Mouse (Mus musculus) midbrain, embryonic 11.5 days (tissue): ENCODE measurements around the gene Tgtp1. TPM values are rescaled to one million over a fixed set of nuclear protein-coding genes. Genes with fewer than 3 reads are reported as not detected.
"Not testable (repeated sequence)": the region's sequence is repeated elsewhere in the genome, so short reads cannot be mapped to it uniquely, and the experiment has no call there.

Experiments
- ATAC-seq: fragments of 200-750 bp; cut with Nextera tagmentation; 2 replicates; pipeline ENCODE4 v1.8.0; 2017; ENCODE audit warnings: moderate TSS enrichment, moderate library complexity; ENCODE audit not compliant: low FRiP score
- DNase-seq: peaks from one replicate; pipeline ENCODE4 v3.0.0; 2015; ENCODE audit warnings: low spot score; ENCODE audit errors: missing footprints
- H3K27ac ChIP-seq: fragments of 300-500 bp; sonication (generic); 2 replicates; pipeline ENCODE4 v1.5.1; 2014; ENCODE audit warnings: low read depth, low read length
- H3K27me3 ChIP-seq: fragments of 300-500 bp; sonication (generic); 2 replicates; pipeline ENCODE4 v1.6.1; 2014; ENCODE audit warnings: mild to moderate bottlenecking, low read length, moderate library complexity, mixed read lengths; ENCODE audit not compliant: control insufficient read depth, insufficient read depth
- H3K36me3 ChIP-seq: fragments of 300-500 bp; sonication (generic); 2 replicates; pipeline ENCODE4 v1.6.1; 2014; ENCODE audit warnings: mild to moderate bottlenecking, low read length, moderate library complexity, mixed read lengths; ENCODE audit not compliant: control insufficient read depth, insufficient read depth
- H3K4me1 ChIP-seq: fragments of 300-500 bp; sonication (generic); 2 replicates; pipeline ENCODE4 v1.6.1; 2014; ENCODE audit warnings: low read length; ENCODE audit not compliant: control insufficient read depth, insufficient read depth
- H3K4me2 ChIP-seq: fragments of 300-500 bp; sonication (generic); 2 replicates; pipeline ENCODE4 v1.6.1; 2014; ENCODE audit warnings: mild to moderate bottlenecking, moderate library complexity
- H3K4me3 ChIP-seq: fragments of 300-500 bp; sonication (generic); 2 replicates; pipeline ENCODE4 v1.5.1; 2014; ENCODE audit warnings: low read depth, low read length
- H3K9ac ChIP-seq: fragments of 300-500 bp; sonication (generic); 2 replicates; pipeline ENCODE4 v1.6.1; 2014; ENCODE audit warnings: low read length
- H3K9me3 ChIP-seq: fragments of 300-500 bp; sonication (generic); 2 replicates; pipeline ENCODE4 v1.6.1; 2016; ENCODE audit warnings: low read length; ENCODE audit not compliant: control insufficient read depth
- WGBS: fragments of 180-500 bp; shearing (Covaris S2); extraction: QIAGEN DNeasy Blood & Tissue Kit; methylation state at CpG from one replicate; pipeline ENCODE4 v1.1.7; 2014; 5-methylcytosine and 5-hydroxymethylcytosine counted together
- polyA plus RNA-seq: library from polyadenylated mRNA; unstranded; fragments of >200 nt; fragmentation: Nextera tagmentation; extraction: Ambion mirVana; gene quantifications from 2 replicates; pipeline ENCODE4 v1.2.1, GENCODE M21; 2014

Tgtp1 gene
- 0.05 TPM in 1 of 2 replicates, not detected in the other for polyA plus RNA-seq

DNA sequence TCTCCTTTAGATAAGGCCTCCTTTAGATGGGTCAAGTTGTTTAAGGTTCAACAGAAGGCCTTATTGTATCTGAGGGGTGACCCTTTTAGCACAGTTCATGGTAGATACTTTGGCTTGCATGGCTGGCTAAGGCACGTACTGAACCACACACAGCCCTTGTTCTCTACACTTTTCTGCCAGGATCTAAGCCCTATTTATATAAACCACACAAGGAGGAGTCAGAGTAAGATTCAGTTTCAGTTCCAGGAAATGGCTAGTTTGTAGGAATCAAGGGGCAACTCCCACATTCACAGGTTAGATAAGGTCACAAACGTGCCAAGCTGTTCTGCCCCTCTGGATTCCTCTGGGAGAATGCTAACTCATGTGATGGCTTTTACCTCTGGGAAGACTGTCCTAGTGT lies at the start of gene Tgtp1:
Gene Tgtp1, minus strand, starts transcription at position 155 of the 400 bp plus-strand sequence.
- H3K27ac ChIP-seq, H3K4me3 ChIP-seq, H3K9ac ChIP-seq, ATAC-seq, DNase-seq, H3K9me3 ChIP-seq, H3K4me1 ChIP-seq, H3K4me2 ChIP-seq, H3K27me3 ChIP-seq, H3K36me3 ChIP-seq: not testable (repeated sequence)
- WGBS: 75% methylated on average over 2 of the region's 2 CpGs

DNA sequence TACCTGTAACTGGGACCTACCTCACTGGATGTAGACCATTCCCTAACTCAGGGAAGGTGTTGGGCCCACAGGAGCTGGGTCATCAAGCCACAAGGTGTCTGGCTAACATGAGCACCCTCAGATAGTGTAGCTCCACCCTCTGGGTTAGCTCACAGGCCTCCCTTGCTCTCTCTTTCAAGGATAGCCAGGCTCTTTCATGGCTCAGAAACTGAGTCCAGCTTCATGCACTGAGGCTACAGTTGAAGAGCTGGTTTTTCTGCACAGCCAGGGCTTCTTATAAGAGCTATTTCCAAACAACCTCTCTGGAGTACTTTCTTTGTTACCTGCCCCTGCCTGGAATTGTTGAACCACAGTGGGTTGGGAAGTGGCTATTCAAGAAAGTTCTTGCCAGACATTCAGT lies 18.1 kb upstream of the Tgtp1 start:
- H3K27ac ChIP-seq, H3K36me3 ChIP-seq, H3K4me3 ChIP-seq, H3K27me3 ChIP-seq, H3K4me2 ChIP-seq, H3K9me3 ChIP-seq, H3K4me1 ChIP-seq, DNase-seq, H3K9ac ChIP-seq, ATAC-seq: not testable (repeated sequence)

- not testable (repeated sequence) for H3K9me3 ChIP-seq, H3K4me1 ChIP-seq
- WGBS: 29% methylated on average over 1 of the region's 1 CpGs
These were observed 12.8 kb upstream of the Tgtp1 start for GRCm38 (mm10) chr11:49006785-49007184.

DNA sequence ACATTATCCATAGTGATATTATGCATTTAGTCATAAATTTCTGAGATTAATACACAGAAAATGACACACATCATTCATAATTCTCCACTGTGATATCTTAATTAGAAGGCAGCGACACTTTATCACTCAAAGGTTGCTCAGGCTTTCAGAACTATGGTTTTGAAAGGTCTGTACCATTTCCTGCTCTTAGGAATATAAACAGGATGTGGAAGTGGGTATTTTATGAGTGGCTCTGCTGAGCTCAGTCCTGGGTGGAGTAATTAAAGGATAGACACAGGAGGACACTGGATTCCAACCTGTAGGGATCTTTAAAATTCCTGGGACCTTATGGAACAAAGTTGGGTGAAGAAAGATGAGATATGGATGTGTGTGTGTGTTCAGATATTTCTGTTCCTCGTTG lies 12.3 kb upstream of the Tgtp1 start:
- DNase-seq: not testable (repeated sequence)

More at GRCm38 (mm10) chr11:49006785-49007184, 12.8 kb upstream of the Tgtp1 start:
- H3K36me3 ChIP-seq, H3K27ac ChIP-seq, ATAC-seq, DNase-seq, H3K27me3 ChIP-seq, H3K9ac ChIP-seq, H3K4me2 ChIP-seq, H3K4me3 ChIP-seq: not testable (repeated sequence)

DNA sequence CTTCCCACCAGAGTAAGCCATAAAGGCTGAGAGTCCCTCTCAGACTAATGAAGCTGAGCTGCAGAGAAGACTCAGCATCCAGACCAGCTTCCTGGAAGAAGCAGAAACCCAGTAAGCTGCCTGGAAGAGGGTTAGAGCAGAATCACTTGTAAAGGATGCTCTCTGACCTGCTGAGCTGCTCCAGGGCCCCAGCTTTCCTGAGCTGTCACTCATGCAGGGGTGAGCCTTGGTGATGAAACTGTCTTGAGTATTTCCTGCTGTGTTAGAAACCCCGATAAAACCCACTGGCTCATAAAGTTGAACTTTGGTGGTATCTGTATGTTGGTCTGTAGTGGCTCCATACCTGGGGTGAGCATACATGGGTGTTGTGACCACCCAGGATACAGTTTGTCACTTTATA lies 6.4 kb upstream of the Tgtp1 start:
- ATAC-seq, DNase-seq, H3K27ac ChIP-seq, H3K36me3 ChIP-seq, H3K4me3 ChIP-seq, H3K4me1 ChIP-seq, H3K9me3 ChIP-seq, H3K4me2 ChIP-seq, H3K9ac ChIP-seq, H3K27me3 ChIP-seq: not testable (repeated sequence)
- WGBS: 91% methylated on average over 1 of the region's 1 CpGs

More for the DNA sequence above, 12.3 kb upstream of the Tgtp1 start:
- not testable (repeated sequence) for H3K36me3 ChIP-seq, H3K4me1 ChIP-seq, H3K27me3 ChIP-seq, H3K9me3 ChIP-seq, H3K27ac ChIP-seq, H3K9ac ChIP-seq, ATAC-seq, H3K4me3 ChIP-seq, H3K4me2 ChIP-seq
- WGBS: 74% methylated on average over 2 of the region's 2 CpGs

- not testable (repeated sequence) for H3K27me3 ChIP-seq, H3K4me1 ChIP-seq, H3K9ac ChIP-seq, H3K27ac ChIP-seq, H3K4me2 ChIP-seq, DNase-seq, H3K36me3 ChIP-seq, ATAC-seq, H3K9me3 ChIP-seq, H3K4me3 ChIP-seq
- WGBS: 77% methylated on average over 10 of the region's 10 CpGs
These were observed 676 bp downstream of the Tgtp1 start for GRCm38 (mm10) chr11:48993296-48993695.

DNA sequence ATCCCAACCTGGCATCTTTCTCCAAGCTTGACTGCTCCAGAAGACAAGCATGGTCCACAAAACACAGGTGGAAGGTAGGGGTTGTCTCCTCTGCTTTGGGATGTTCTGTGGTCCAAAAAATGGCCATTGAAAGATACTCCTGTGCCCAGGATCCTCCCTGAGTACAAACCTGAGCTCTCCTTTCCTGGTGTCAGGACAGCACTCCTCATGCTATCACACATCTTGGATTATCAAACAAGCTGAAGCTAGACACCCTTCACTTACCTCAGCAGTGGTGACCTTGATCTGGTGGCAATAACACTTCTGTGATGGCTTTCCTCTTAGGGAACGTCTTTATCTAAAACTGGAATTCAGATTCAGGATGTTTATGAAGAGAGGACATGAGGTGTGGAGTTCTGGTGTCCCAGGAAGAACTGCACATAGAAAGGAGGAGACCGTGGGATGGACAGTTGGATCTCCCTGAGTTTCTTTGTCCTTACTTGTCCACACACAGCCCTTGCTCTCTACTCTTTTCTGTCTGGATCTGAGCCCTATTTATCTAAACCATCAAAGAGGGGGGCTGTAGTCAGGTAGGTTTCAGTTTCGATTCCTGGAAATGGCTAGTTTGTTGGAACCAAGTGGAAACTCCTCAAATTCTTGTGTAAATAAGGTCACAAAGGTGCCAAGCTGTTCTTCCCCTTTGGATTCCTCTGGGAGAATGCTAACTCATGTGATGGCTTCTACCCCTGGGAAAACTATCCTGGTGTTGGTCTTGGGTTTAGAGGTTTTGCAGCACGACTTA lies 2.0 kb downstream of the Tgtp1 start, which contains the start of gene Gm12185:
Gene Gm12185, minus strand, starts transcription at position 487 of the 781 bp plus-strand sequence.
- not testable (repeated sequence) for DNase-seq, ATAC-seq, H3K27me3 ChIP-seq, H3K4me3 ChIP-seq, H3K27ac ChIP-seq, H3K9ac ChIP-seq, H3K9me3 ChIP-seq, H3K4me2 ChIP-seq, H3K4me1 ChIP-seq, H3K36me3 ChIP-seq
- WGBS: 64% methylated on average over 4 of the region's 4 CpGs

DNA sequence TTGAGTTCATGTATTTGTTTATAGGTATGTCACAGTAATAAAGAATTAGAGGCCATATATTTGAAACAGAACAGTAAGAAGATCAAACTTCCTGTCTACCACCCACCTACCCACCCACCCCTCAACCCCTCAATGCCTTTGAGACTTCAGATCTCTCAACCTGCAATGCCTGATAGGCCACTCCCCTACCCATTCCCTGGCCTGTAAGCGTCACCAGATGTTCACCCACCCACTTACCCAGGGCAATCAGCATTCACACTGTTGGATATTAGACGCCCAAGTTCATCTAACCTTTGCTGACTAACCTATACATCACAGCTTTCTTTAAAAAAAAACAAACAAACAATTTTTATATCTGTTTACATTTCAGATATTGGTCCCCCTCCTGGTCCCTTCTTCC lies 4.0 kb downstream of the Tgtp1 start:
- WGBS: 87% methylated on average over 1 of the region's 2 CpGs
- H3K4me3 ChIP-seq: not testable (repeated sequence)

GRCm38 (mm10) chr11:48988219-48988618 lies 5.8 kb downstream of the Tgtp1 start:
- H3K27ac ChIP-seq, H3K4me2 ChIP-seq, ATAC-seq, H3K9me3 ChIP-seq, H3K4me1 ChIP-seq, H3K9ac ChIP-seq, H3K36me3 ChIP-seq, H3K27me3 ChIP-seq, H3K4me3 ChIP-seq, DNase-seq: not testable (repeated sequence)
- 69% methylated on average over 2 of the region's 3 CpGs for WGBS

More for the DNA sequence above, 4.0 kb downstream of the Tgtp1 start:
- H3K27me3 ChIP-seq, ATAC-seq, H3K9me3 ChIP-seq, H3K4me2 ChIP-seq, H3K36me3 ChIP-seq, DNase-seq, H3K9ac ChIP-seq, H3K27ac ChIP-seq, H3K4me1 ChIP-seq: not testable (repeated sequence)
